Mouse (Mus musculus): ENCODE results near the gene Wbp2nl.
"Not testable (repeated sequence)": the region's sequence is repeated elsewhere in the genome, so short reads cannot be mapped to it uniquely, and the experiment has no call there.

Gene Wbp2nl

DNA sequence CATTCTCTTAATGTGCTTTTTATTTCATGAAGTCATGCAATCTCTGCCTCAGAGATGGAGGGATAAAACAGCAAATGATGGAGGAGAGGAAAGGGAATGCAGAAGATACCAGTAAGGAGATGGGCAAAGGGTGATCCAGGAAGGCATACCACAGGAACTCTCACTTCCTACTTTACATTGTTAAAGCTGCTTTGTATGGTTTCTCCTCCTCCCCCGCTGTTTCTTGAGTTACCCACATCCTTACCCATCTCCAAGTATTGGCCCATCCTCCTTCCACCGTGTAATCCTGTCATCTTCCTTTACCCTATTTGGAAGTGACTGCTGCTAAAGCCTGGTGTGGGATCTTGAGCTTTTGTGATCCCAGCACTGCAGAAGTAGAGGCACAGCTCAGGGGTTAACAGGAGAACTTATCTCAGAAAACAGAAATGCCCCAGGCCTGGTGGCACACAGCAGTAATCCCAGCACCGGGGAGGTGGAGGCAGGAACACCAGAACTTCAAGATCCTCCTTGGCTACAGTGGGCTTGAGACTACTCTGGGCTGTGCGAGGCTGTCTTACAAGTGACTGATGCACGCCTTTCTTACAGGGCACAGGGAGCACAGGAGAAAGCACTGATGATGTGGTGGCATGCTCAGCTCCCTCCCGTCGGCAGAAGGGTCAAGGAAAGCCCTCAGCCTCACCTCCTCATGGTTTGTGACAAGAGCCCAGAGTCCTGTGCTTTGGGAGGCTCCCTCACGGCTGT is 49.7 kb downstream of the Wbp2nl start:
- DNase-seq (ENCODE audit: low spot score in 2 of 2): no peak

DNA sequence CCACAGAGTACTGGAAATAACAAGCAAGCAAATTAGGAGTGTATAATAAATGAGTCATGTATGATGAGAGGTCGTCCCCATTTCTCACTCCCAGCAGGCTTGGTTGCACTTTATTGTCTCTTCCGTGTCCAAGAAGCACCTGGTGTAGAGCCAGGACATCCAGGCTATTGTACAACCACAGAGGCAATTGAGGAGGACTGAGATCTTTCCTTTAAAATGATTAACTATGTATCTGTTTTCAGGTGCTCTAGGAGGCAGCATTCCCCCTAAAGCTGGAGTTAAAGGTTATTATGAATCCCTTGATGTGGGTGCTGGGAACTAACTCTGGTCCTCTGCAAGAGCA is 50.2 kb downstream of the Wbp2nl start:
- DNase-seq (ENCODE audit: low spot score in 2 of 2): no peak

DNA sequence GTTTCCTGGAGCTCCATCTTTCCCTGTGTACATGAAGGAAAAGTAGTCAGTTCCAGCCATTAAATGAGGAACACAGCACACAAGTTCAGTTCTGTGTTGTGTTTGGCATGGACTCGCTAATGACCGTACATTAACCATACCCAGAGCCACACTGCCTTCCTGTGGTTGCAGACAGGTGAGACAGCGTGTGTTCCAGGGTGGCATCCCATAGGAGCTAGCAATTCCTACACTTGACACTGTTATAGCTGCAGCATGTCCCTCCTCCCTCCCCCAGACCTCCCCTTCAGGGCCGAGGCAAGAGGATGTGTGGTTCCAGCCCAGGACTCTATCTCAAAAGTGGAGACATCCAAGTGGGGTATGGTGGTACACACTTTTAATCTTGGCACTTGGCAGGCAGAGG is 51.6 kb downstream of the Wbp2nl start:
- DNase-seq (ENCODE audit: low spot score in 2 of 2): no peak

DNA sequence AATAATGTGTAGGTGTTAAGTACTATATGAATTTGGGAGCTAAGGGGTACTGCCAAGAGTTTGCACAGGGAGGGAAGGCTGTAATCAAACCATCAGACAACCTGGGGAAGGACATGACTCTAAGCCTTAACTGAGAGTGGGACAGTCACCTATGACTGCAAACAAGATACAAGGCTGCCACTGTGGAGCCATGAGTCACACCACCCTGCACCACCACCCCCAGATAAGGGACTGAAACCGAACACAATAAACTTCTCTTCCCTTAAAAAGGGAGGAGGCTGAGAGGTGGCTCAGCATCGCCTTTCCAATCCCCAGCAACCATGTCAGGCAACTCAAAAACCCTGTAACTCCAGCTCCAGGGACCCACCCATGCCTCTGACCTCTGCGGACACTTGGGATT is 52.7 kb downstream of the Wbp2nl start:
- DNase-seq (ENCODE audit: low spot score in 2 of 2): no peak

DNA sequence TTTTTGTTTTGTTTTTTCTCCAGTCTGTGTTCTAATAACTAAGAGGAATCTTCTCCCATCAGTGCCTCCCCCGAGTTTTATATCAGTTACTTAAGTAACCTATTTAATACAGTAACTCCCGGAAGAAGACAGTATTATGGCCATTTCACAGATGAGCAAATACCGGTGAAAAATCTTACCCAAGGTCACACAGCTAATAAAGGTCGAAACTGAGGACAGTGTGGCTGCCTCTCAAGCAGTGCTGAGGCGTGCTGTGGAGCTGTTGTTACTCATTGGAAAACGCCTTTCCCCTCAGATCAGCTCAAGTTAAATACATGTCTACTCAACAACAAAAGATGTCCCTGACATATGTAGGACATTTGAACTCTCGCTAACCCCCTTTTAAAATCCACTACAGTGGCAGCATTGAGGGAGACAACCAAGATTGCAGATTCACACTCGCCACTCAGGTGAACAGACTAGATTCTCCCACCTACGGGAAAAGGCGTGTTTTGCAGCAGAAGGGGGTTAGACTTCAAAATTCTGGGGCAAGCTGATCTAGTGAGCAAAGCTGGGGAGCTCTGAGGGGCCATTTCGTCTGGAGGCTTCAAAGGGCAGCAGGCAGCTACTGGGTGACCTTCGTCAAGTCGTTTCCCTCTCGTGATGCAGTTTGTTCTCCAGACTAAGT is 54.5 kb downstream of the Wbp2nl start:
- no peak for DNase-seq (ENCODE audit: low spot score in 2 of 2)

DNA sequence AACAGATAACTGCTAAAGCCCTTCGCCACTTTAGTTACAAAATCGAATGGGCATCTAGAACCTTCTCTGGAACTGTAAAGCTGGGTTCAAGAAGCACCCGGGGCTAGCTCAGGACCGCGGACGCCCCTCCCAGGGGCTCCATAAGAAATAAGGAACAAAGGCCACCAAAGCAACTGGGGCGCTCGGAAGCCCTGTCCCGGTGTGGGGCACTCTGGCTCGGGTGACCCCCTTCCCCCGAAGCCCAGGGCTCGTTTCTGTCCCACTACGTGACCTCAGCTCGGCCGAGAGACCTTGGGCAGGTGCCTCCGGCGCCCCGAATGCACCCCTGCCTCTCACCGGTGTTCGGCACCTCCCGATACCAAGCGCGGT is 55.0 kb downstream of the Wbp2nl start:
- no peak for DNase-seq (ENCODE audit: low spot score in 2 of 2)

DNA sequence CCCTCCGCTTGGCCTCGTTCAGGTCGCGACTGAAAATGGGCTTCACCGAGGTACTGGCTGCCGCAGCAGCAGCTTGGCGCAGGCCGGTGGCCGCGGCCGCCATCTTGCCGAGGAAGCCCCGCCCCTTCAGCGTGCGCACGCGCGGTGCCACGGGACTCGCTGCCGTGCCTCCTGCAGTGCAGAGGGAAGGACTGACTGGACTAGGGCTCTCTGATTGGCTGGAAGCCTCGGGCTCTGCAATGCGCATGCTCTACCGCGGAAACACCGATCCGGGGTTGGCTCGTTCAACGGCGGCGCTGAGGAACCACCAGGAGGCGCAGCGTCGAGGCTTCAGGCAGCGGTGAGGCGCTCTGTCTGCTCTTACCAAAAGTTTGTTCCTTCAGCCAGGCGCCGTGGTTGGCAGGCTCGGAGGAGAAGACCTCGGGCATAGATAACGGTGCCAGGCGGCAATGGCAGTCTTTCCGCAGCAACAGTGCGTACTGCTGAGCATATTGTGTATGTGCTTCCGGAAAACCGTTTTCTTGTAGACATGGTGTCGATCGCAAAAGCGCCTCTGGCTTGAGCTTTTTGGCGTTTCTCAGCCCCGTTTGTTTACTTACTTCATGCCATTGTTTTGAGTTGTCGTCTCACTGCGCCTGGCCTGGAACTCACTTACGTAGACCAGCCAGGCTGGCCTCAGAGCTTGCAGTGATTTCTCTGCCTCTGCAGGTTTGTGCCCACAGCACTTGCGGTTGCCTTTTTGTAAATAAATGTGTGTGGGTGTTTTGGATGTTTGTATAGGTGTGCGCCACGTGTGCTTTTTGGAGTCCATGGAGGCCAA is 55.6 kb downstream of the Wbp2nl start, which contains the start of gene Ndufa6:
Gene Ndufa6, minus strand, starts transcription at position 197 of the 820 bp plus-strand sequence.
- peak; percentile 97 for DNase-seq (ENCODE audit: low spot score in 2 of 2)

DNA sequence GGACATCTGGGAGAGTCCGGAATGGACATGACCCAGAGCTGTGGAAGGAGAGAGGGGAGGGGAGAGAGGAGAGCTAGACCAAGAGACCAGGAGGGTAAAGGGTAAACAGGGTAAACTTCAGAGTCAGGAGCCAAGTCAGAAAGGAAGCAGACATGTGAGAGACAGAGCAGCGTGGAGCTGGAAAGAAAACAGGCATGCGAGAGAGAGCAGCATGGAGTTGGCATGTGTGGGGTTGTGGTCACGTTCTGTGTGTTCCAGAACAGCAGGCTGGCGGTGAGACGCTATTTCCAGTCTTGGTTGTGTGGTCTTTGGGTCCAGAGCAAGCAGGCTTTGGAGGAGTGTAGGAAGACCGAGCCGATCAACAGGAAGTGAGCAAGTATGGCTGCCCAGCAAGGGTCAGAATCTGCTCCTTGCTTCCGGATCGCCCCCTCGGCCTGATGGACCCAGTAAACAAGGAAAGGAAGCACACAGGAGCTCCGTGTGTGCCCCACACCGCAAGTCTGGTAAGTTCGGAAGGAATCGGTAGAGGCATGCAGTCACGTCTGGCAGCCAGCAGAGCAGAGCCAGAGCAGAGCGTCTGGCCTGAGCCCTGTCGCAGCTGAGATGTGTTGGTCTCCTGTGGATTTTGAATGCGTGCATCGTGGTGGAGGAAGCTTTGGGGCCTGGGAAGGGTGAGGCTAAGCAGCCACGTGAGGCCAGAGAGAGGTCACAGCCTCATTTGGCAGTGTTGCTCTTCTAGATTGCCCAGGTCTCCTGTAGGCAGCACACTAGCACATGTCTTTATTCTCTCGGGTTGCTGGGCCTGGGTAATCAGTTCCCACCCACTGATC is 59.9 kb downstream of the Wbp2nl start:
- DNase-seq (ENCODE audit: low spot score in 2 of 2): no peak

DNA sequence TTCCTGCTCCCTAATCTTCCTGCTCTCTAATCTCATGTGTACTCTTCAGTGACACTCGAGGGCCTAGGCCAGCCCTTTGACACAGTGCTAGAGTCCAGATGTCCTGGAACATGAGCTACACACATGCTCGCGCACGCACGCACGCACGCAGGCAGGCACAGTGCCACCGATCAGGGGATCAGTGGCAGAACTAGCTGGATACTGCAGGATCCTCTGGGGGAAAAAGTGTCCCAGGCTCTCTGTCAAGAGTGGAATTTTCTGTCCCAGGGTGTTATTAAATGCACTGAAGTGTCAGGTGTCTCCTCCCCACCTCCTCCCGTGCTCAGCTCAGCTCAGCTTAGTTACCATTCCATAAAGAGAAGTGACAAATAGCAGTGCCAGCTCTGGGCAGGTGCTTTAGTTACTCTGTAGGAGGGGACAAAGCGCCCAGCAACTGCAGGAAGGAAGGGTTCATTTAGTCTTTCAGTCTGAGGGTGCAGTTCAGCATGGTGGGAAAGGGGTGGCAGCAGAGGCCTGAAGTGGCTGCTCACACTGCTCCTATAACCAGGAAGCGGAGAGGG is 62.8 kb downstream of the Wbp2nl start:
- DNase-seq (ENCODE audit: low spot score in 2 of 2): no peak

DNA sequence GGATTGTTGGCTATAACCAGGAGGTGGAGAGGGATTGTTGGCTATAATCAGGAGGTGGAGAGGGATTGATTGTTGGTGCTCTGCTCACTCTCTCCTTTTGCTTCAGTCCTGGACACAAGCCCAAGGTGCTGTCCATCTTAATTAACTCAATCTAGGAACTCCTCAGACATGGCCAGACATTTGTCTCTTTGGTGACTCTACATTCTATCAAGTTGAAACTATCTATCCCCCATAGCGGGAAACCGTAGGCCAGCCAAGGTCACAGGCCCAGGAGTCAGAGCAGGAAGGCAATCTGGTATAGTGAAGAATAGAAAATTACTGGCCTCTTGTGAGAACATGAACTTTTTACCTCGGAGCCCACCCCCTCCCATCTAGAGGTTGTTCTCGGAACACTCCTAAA is 63.5 kb downstream of the Wbp2nl start:
- DNase-seq (ENCODE audit: low spot score in 2 of 2): no peak

DNA sequence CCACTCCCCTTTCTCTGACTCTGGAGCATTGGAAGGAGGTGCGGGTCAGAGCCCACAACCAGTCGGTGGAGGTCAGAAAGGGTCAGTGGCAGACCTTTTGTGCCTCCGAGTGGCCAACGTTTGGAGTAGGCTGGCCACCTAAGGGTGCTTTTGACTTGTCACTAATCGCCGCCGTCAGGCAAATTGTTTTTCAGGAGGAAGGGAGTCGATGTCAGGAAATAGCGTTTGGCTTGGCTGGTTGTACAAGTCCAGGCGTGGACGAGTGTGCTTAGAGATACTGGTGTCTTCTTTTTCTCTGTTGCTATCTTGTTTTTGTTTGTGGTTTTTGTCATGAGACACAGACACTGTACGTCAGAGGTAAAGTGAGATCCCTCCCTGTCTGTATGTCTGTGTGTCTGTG is 65.0 kb downstream of the Wbp2nl start:
- not testable (repeated sequence) for DNase-seq (ENCODE audit: low spot score in 2 of 2)
